Mouse (Mus musculus) liver, postnatal 0 days (tissue): ENCODE measurements around the gene Gm4894. TPM values are rescaled to one million over a fixed set of nuclear protein-coding genes. Genes with fewer than 3 reads are reported as not detected.

Source experiments
- ATAC-seq: fragments of 200-750 bp; cut with Nextera tagmentation; 2 replicates; pipeline ENCODE4 v1.8.0; 2017; ENCODE audit warnings: mild to moderate bottlenecking, moderate library complexity
- DNase-seq: peaks from one replicate; pipeline ENCODE4 v3.0.0-alpha.2; 2016
- H3K27ac ChIP-seq: fragments of 300-500 bp; sonication (generic); 2 replicates; pipeline ENCODE4 v1.5.1; 2014; ENCODE audit warnings: antibody characterized with exemption, moderate library complexity, mild to moderate bottlenecking, low read depth
- H3K27me3 ChIP-seq: fragments of 300-500 bp; sonication (generic); 2 replicates; pipeline ENCODE4 v1.6.1; 2014; ENCODE audit warnings: low read length, control low read depth, mixed read lengths; ENCODE audit not compliant: insufficient read depth
- H3K36me3 ChIP-seq: fragments of 300-500 bp; sonication (generic); replicated peaks from 2 replicates; pipeline ENCODE4 v1.6.1; 2014; ENCODE audit warnings: mild to moderate bottlenecking, control low read depth, low read length, moderate library complexity, mixed read lengths; ENCODE audit not compliant: insufficient read depth
- H3K4me1 ChIP-seq: fragments of 300-500 bp; sonication (generic); 2 replicates; pipeline ENCODE4 v1.6.1; 2014; ENCODE audit warnings: antibody characterized with exemption, mild to moderate bottlenecking, control low read depth; ENCODE audit not compliant: insufficient read depth
- H3K4me2 ChIP-seq: fragments of 300-500 bp; sonication (generic); 2 replicates; pipeline ENCODE4 v1.6.1; 2014; ENCODE audit warnings: low read depth, mild to moderate bottlenecking, low read length, moderate library complexity, mixed read lengths
- H3K4me3 ChIP-seq: fragments of 300-500 bp; sonication (generic); 2 replicates; pipeline ENCODE4 v1.5.1; 2014; ENCODE audit warnings: low read depth, low read length
- H3K9ac ChIP-seq: fragments of 300-500 bp; sonication (generic); replicated peaks from 2 replicates; pipeline ENCODE4 v1.6.1; 2014; ENCODE audit warnings: mild to moderate bottlenecking, moderate library complexity
- H3K9me3 ChIP-seq: fragments of 300-500 bp; sonication (generic); 2 replicates; pipeline ENCODE4 v1.6.1; 2016; ENCODE audit warnings: mild to moderate bottlenecking, control low read depth, low read length, mixed read lengths
- CTCF ChIP-seq: sonication (generic); IDR thresholded peaks from 2 replicates; pipeline ENCODE4 v1.5.1; 2016; ENCODE audit warnings: antibody characterized with exemption, low read depth
- EP300 ChIP-seq: IDR thresholded peaks from 2 replicates; pipeline ENCODE4 v1.6.1; 2016; ENCODE audit warnings: antibody characterized with exemption, low read depth, mild to moderate bottlenecking
- WGBS: fragments of 180-500 bp; shearing (Covaris S2); extraction: QIAGEN DNeasy Blood & Tissue Kit; methylation state at CpG from one replicate; pipeline ENCODE4 v1.1.7; 2014; ENCODE audit not compliant: insufficient replicate concordance; 5-methylcytosine and 5-hydroxymethylcytosine counted together
- polyA plus RNA-seq: library from polyadenylated mRNA; unstranded; fragments of >200 nt; fragmentation: Nextera tagmentation; extraction: Ambion mirVana; gene quantifications from 2 replicates; pipeline ENCODE4 v1.2.1, GENCODE M21; 2015

Gm4894 gene
- not detected in 2 replicates for polyA plus RNA-seq

DNA sequence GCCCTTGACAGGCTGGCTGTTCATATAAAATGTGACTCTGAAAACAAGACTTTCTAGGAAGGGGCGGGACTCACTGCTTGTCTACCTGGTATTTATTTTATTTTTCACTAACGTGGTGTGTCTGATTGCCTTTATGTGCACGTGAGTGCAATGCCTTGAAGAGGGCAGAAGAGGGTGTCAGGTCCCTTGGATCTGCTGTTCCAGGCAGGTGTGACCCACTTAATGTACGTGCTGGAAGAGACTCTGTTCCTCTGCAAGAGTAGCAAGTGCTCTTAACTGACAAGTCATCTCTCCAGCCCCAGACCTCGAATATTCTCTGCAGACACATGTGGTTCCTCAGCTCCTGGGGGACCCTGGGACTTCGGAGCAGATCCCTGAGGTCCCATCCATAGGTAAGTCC lies at the start of gene Gm4894:
TSS of gene Gm4894 (plus strand) at position 301 of the 400 bp plus-strand sequence.
- ATAC-seq (no peak), DNase-seq (no peak)
- TF ChIP-seq EP300 (no peak), CTCF (no peak)
- no peaks in the 10 kb centered on the region for H3K4me1 ChIP-seq
- no peak within 1 kb of the TSS for H3K9ac ChIP-seq
- H3K9me3 ChIP-seq, result no peaks in the 10 kb centered on the region
- H3K36me3 ChIP-seq, result no peaks in the 10 kb centered on the region
- no peaks in the 10 kb centered on the region for H3K27me3 ChIP-seq
- no peak within 1 kb of the TSS for H3K4me2 ChIP-seq
- no peak within 1 kb of the TSS for H3K27ac ChIP-seq
- WGBS, result 57% methylated on average over 6 of the region's 6 CpGs
- no peak within 1 kb of the TSS for H3K4me3 ChIP-seq

DNA sequence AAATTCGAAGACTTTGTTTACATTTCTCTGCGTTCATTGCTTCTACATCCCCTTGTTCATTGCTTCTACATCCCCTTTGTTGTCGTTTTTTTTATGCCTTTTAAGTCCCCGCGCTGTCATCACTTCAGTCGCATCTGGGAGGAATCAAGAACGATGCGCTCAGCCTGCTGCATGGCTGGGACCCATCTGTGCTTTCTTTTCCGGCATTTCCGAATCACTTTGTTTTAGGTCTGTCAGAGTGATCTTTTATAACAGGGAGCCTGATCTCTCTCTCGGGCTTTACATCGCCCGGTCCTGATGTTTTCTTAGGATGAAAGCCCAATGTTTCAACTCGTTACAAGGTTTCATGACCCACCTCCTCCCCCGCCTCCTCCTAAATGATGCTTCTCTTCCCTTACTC lies 44.0 kb upstream of the Gm4894 start:
- no peak for DNase-seq
- H3K27me3 ChIP-seq, result no peaks in the 10 kb centered on the region
- H3K9ac ChIP-seq, result no peak overlapping the region
- H3K4me1 ChIP-seq, result no peaks in the 10 kb centered on the region
- no peak overlapping the region for H3K4me2 ChIP-seq
- H3K9me3 ChIP-seq, result no peaks in the 10 kb centered on the region
- H3K27ac ChIP-seq, result no peak overlapping the region
- TF ChIP-seq CTCF, result no peak
- TF ChIP-seq EP300, result no peak
- no peak for ATAC-seq
- H3K4me3 ChIP-seq, result no peak overlapping the region
- no peaks in the 10 kb centered on the region for H3K36me3 ChIP-seq
- 51% methylated on average over 15 of the region's 15 CpGs for WGBS

DNA sequence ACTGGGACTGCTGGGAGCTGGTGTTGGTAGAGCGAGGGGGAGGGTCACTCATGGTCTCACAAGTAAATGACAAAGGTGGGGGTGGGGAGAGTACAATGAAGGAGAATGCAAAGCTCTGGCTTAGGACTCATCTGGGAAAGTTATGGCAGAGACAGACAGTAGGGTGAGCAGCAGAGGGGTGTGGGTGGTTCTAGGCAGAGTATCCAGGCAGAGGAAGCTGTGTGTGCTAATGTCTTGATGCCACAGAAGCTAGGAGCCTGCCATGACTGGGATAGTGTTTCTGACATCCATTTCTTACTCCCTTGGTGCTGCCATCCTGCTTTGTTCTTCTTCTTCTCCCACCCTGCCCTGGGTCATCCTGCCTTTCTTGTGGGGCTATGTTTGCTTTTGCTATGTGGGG lies 38.8 kb upstream of the Gm4894 start:
- Histone ChIP-seq H3K27me3 (no peaks in the 10 kb centered on the region), H3K9me3 (no peaks in the 10 kb centered on the region), H3K36me3 (no peaks in the 10 kb centered on the region), H3K4me3 (no peak overlapping the region), H3K4me2 (no peak overlapping the region), H3K4me1 (no peaks in the 10 kb centered on the region), H3K27ac (no peak overlapping the region), H3K9ac (no peak overlapping the region)
- DNase-seq (no peak), ATAC-seq (no peak)
- TF ChIP-seq CTCF (no peak), EP300 (no peak)
- 26% methylated on average over 1 of the region's 1 CpGs for WGBS

DNA sequence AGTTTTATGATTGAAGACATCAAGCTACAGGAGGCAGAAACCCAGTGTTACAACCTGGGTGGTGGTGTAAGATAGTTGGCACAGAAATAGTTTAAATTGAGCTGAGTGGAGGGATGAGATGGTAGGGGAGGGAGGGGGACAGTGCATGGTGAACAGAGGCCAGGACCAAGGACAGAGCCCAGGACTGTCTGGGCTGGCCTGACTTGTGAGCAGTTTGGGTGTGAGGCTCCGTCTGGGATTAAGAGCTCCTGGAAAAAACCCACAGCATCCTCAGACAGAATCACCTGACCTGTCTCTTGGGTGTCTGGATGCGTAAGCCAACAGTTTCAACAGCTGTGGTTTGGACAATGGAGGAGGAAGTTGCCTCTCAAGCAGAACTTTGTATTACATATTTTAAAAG lies 35.6 kb upstream of the Gm4894 start:
- Histone ChIP-seq H3K4me1 (no peaks in the 10 kb centered on the region), H3K9ac (no peak overlapping the region), H3K4me3 (no peak overlapping the region), H3K4me2 (no peak overlapping the region), H3K36me3 (no peaks in the 10 kb centered on the region), H3K27me3 (no peaks in the 10 kb centered on the region), H3K27ac (no peak overlapping the region), H3K9me3 (no peaks in the 10 kb centered on the region)
- WGBS, result 26% methylated on average over 2 of the region's 2 CpGs
- no peak for ATAC-seq
- no peak for TF ChIP-seq CTCF
- no peak for TF ChIP-seq EP300
- no peak for DNase-seq

DNA sequence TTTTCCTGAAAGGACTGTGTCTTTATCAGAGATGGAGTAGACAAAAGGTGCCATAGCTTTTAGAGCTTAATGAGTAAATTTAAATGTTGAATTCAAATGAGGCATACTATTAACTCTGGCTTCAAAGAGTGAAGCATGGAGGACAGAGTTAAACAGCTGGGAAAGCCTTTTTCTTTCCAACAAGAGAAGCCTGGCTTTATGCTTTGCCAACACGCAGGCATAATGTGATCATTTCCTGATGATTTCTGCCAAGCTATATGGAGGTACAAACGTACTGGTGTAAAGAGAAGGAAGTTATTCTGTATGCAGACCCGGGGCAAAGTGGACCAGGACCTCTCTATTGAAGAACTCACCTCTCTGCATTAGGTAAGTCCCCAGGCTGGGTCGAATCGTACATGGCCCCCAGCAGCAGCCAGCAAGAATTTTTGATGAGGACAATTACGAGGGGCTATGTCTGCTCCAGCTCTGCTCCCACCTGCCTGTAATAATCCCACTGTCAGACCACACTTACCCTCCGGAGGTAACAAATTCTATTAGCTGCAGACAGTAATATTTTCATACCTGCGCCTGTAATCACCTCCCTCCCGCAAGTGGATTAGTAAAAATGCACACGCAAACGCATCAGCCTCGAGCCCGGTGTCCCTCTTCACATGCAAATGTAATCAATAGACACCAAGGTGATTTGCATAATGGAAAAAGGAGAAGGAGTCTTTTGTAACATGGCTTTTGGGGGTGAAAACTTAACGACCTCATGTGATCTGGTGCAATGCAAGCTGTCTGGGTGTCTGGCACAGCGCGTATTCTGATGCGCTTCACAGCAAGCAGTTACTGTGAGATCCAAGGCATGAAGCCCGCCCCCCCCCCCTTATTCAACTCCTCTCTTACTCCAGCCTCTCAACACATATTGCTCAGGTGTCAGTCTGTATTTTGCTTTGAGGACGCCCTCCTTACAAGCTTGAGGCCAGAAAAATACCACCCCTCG lies 32.4 kb upstream of the Gm4894 start:
- Histone ChIP-seq H3K36me3 (no peaks in the 10 kb centered on the region), H3K4me3 (no peak overlapping the region), H3K9ac (no peak overlapping the region), H3K27ac (no peak overlapping the region), H3K4me2 (no peak overlapping the region), H3K27me3 (no peaks in the 10 kb centered on the region), H3K9me3 (no peaks in the 10 kb centered on the region), H3K4me1 (no peaks in the 10 kb centered on the region)
- no peak for ATAC-seq
- no peak for TF ChIP-seq CTCF
- TF ChIP-seq EP300, result no peak
- DNase-seq, result no peak
- WGBS, result 75% methylated on average over 20 of the region's 20 CpGs

DNA sequence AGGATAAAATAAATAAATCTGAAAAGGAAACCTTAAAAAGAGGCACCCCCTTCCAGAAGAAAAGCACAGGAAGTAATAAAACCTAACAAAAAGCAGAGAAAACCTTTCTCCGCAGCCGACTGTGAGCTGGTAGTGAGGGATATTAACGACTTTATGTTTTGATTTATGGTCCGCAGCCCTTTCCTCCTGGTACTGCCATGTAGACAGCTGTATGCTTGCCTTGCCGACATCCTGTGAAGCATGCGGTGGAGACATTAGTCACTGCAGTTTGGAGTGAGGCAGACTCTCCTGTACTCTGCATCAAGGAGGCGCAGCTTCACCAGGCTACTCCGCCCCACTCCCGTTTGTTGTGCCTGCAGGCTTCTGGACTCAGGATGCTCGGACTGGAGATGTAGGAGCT lies 25.8 kb upstream of the Gm4894 start:
- no peaks in the 10 kb centered on the region for H3K4me1 ChIP-seq
- H3K27ac ChIP-seq, result no peak overlapping the region
- H3K27me3 ChIP-seq, result no peaks in the 10 kb centered on the region
- H3K4me3 ChIP-seq, result no peak overlapping the region
- no peak overlapping the region for H3K9ac ChIP-seq
- no peaks in the 10 kb centered on the region for H3K9me3 ChIP-seq
- WGBS, result 56% methylated on average over 10 of the region's 10 CpGs
- DNase-seq (no peak), ATAC-seq (no peak)
- no peak for TF ChIP-seq EP300
- TF ChIP-seq CTCF, result no peak
- H3K36me3 ChIP-seq, result no peaks in the 10 kb centered on the region
- H3K4me2 ChIP-seq, result no peak overlapping the region

DNA sequence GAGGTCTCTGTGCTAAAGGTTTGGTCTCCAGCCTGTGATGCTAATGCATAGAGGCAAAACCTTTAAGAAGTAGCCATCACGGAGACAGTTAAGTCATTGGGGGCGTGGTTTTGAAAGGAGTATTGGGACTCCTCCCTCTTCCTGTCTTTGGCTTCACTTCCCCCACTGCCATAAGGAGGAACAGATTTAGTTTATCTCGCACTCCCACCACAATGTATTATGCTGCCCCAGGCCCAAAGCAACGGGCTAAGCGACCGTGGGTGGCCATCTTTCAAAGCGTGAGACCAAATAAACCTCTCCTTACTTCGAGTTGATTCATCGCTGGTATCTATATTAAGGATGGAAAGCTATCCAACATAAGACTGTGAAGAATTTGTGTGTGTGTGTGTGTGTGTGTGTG lies 22.9 kb upstream of the Gm4894 start:
- ATAC-seq (no peak), DNase-seq (no peak)
- no peaks in the 10 kb centered on the region for H3K27me3 ChIP-seq
- WGBS, result 52% methylated on average over 9 of the region's 9 CpGs
- H3K4me1 ChIP-seq, result no peaks in the 10 kb centered on the region
- no peak overlapping the region for H3K4me2 ChIP-seq
- no peak overlapping the region for H3K9ac ChIP-seq
- H3K9me3 ChIP-seq, result no peaks in the 10 kb centered on the region
- no peaks in the 10 kb centered on the region for H3K36me3 ChIP-seq
- H3K4me3 ChIP-seq, result no peak overlapping the region
- no peak overlapping the region for H3K27ac ChIP-seq
- TF ChIP-seq EP300 (no peak), CTCF (no peak)
